Mouse (Mus musculus) hindbrain, embryonic 16.5 days (tissue): Measurements from ENCODE around the gene Galk2. TPM values are rescaled to one million over a fixed set of nuclear protein-coding genes. Genes with fewer than 3 reads are reported as not detected.
A peak's percentile ranks its signal among the peaks of the same experiment; 100 is the strongest.

Source experiments
- ATAC-seq: fragments of 200-750 bp; cut with Nextera tagmentation; 2 replicates; pipeline ENCODE4 v1.8.0; 2017; ENCODE audit warnings: moderate TSS enrichment, moderate library complexity
- H3K27ac ChIP-seq: fragments of 300-500 bp; sonication (generic); 2 replicates; pipeline ENCODE4 v1.5.1; 2014; ENCODE audit warnings: low read depth, mild to moderate bottlenecking, control low read depth, low read length, moderate library complexity
- H3K27me3 ChIP-seq: fragments of 300-500 bp; sonication (generic); replicated peaks from 2 replicates; pipeline ENCODE4 v1.6.1; 2014; ENCODE audit warnings: low read length; ENCODE audit not compliant: control insufficient read depth, insufficient read depth
- H3K36me3 ChIP-seq: fragments of 300-500 bp; sonication (generic); 2 replicates; pipeline ENCODE4 v1.6.1; 2014; ENCODE audit warnings: mild to moderate bottlenecking, low read length, moderate library complexity, mixed read lengths; ENCODE audit not compliant: control insufficient read depth, insufficient read depth
- H3K4me1 ChIP-seq: fragments of 300-500 bp; sonication (generic); 2 replicates; pipeline ENCODE4 v1.6.1; 2014; ENCODE audit warnings: low read depth, low read length; ENCODE audit not compliant: control insufficient read depth, insufficient read depth
- H3K4me2 ChIP-seq: fragments of 300-500 bp; sonication (generic); 2 replicates; pipeline ENCODE4 v1.6.1; 2014; ENCODE audit warnings: mild to moderate bottlenecking, low read length, control low read depth, moderate library complexity
- H3K4me3 ChIP-seq: fragments of 300-500 bp; sonication (generic); 2 replicates; pipeline ENCODE4 v1.5.1; 2014; ENCODE audit warnings: mild to moderate bottlenecking, low read length, control low read depth, moderate library complexity
- H3K9ac ChIP-seq: fragments of 300-500 bp; sonication (generic); 2 replicates; pipeline ENCODE4 v1.6.1; 2014; ENCODE audit warnings: low read depth, mild to moderate bottlenecking, control low read depth, low read length, moderate library complexity
- H3K9me3 ChIP-seq: fragments of 300-500 bp; sonication (generic); 2 replicates; pipeline ENCODE4 v1.6.1; 2014; ENCODE audit warnings: mild to moderate bottlenecking, low read length, moderate library complexity; ENCODE audit not compliant: control insufficient read depth
- WGBS: fragments of 180-500 bp; shearing (Covaris S2); extraction: QIAGEN DNeasy Blood & Tissue Kit; methylation state at CpG from one replicate; pipeline ENCODE4 v1.1.7; 2014; 5-methylcytosine and 5-hydroxymethylcytosine counted together
- polyA plus RNA-seq: library from polyadenylated mRNA; unstranded; fragments of >200 nt; fragmentation: Nextera tagmentation; extraction: Ambion mirVana; gene quantifications from 2 replicates; pipeline ENCODE4 v1.2.1, GENCODE M21; 2015

Galk2 gene
- polyA plus RNA-seq, 1 experiment from 2014 or later: 35.1 TPM

DNA sequence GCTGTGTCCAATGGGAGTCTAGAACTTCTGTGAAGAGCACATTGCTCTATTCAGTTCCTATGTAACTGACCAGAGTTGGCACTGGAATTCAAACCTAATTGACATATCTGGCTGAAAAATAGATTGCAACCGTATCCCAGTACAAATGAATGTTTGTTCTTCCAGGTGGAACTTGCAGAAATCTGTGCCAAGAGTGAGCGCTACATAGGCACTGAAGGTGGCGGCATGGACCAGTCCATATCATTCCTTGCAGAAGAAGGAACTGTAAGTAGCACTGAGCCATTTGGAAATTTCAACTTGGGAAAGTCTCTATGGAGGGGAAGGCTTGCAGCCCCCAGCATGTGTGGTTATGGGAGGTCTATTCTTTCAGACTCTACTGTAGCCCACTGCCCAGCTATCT lies 70.5 kb downstream of the Galk2 start:
- Histone ChIP-seq H3K9me3 (no peaks in the 10 kb centered on the region), H3K4me3 (no peak overlapping the region), H3K27ac (no peak overlapping the region), H3K4me1 (no peaks in the 10 kb centered on the region), H3K27me3 (no peaks in the 10 kb centered on the region), H3K9ac (no peak overlapping the region), H3K36me3 (no peaks in the 10 kb centered on the region; the same call in 1 of the 2 replicates), H3K4me2 (no peak overlapping the region)
- WGBS: 88% methylated on average over 3 of the region's 3 CpGs
- ATAC-seq: no peak

DNA sequence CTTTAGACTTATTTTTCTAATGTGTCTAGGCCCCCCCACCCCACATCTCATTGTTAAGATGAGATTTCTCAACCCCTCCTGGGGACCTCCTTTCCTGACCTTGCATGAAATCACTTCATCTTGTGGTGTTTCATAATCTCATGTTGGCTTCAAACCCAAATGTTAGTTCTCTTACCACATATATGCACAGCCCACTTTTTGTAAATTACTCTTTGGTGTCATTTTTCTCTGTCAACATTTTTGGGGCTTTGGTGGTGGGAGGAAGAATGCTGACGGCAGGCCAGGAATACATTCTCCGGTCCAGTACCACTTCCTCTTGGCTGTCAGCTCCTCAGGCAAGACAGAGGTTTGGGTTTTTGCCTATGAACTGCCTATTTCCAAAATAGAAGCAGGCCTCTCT lies 71.0 kb downstream of the Galk2 start:
- Histone ChIP-seq H3K27ac (no peak overlapping the region), H3K9me3 (no peaks in the 10 kb centered on the region), H3K27me3 (no peaks in the 10 kb centered on the region), H3K4me3 (no peak overlapping the region), H3K4me1 (no peaks in the 10 kb centered on the region), H3K4me2 (no peak overlapping the region), H3K36me3 (no peaks in the 10 kb centered on the region; the same call in 1 of the 2 replicates), H3K9ac (no peak overlapping the region)
- WGBS: 81% methylated on average over 2 of the region's 2 CpGs
- ATAC-seq: no peak

- no peaks in the 10 kb centered on the region; the same call in 1 of the 2 replicates for H3K36me3 ChIP-seq
- no peak overlapping the region for H3K9ac ChIP-seq
- H3K4me2 ChIP-seq: no peak overlapping the region
- no peaks in the 10 kb centered on the region for H3K27me3 ChIP-seq
- H3K27ac ChIP-seq: no peak overlapping the region
- no peak overlapping the region for H3K4me3 ChIP-seq
- H3K9me3 ChIP-seq: no peaks in the 10 kb centered on the region
- no peaks in the 10 kb centered on the region for H3K4me1 ChIP-seq
- 55% methylated on average over 5 of the region's 5 CpGs for WGBS
- no peak for ATAC-seq
These were observed 72.3 kb downstream of the Galk2 start for GRCm38 (mm10) chr2:125931193-125931592.

- Histone ChIP-seq H3K36me3 (no peaks in the 10 kb centered on the region; the same call in 1 of the 2 replicates), H3K4me3 (no peak overlapping the region), H3K9ac (no peak overlapping the region), H3K27ac (no peak overlapping the region), H3K4me2 (no peak overlapping the region), H3K9me3 (no peaks in the 10 kb centered on the region), H3K27me3 (no peaks in the 10 kb centered on the region), H3K4me1 (no peaks in the 10 kb centered on the region)
- ATAC-seq: no peak
These were observed 73.8 kb downstream of the Galk2 start for GRCm38 (mm10) chr2:125932734-125933133.

GRCm38 (mm10) chr2:125933977-125934376 lies 75.1 kb downstream of the Galk2 start:
- no peak for ATAC-seq
- no peak overlapping the region for H3K9ac ChIP-seq
- no peaks in the 10 kb centered on the region; the same call in 1 of the 2 replicates for H3K36me3 ChIP-seq
- 72% methylated on average over 3 of the region's 3 CpGs for WGBS
- no peaks in the 10 kb centered on the region for H3K4me1 ChIP-seq
- H3K9me3 ChIP-seq: no peaks in the 10 kb centered on the region
- H3K4me2 ChIP-seq: no peak overlapping the region
- H3K27me3 ChIP-seq: no peaks in the 10 kb centered on the region
- no peak overlapping the region for H3K27ac ChIP-seq
- no peak overlapping the region for H3K4me3 ChIP-seq

DNA sequence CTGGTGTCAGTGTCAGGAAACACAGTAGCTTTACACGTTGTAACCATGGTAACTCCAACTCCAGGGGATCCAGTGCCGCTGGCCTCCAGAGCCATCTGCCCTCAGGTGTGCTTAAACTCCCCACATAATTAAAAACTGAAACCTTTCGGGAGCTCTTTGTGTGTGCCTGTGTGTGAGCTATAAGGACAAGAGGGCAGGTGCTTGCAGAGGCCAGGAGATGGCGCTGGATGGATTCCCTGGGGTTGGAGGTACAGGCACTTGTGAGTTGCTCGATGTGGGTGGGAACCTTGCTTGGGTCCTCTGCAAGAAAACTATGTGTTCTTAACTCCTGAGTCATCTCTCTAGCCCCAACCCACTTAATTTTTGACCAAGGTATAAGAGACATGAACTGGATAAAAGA lies 77.5 kb downstream of the Galk2 start:
- Histone ChIP-seq H3K36me3 (no peaks in the 10 kb centered on the region; the same call in 1 of the 2 replicates), H3K4me3 (no peak overlapping the region), H3K27me3 (no peaks in the 10 kb centered on the region), H3K4me1 (no peaks in the 10 kb centered on the region), H3K9ac (no peak overlapping the region), H3K4me2 (no peak overlapping the region), H3K27ac (no peak overlapping the region), H3K9me3 (no peaks in the 10 kb centered on the region)
- no peak for ATAC-seq
- WGBS: 55% methylated on average over 5 of the region's 5 CpGs

- no peak overlapping the region for H3K4me3 ChIP-seq
- no peak overlapping the region for H3K27ac ChIP-seq
- no peaks in the 10 kb centered on the region; the same call in 1 of the 2 replicates for H3K9me3 ChIP-seq
- H3K4me2 ChIP-seq: no peak overlapping the region
- H3K36me3 ChIP-seq: no peaks in the 10 kb centered on the region; the same call in 1 of the 2 replicates
- 82% methylated on average over 6 of the region's 6 CpGs for WGBS
- no peak overlapping the region for H3K9ac ChIP-seq
- ATAC-seq: 0 out of 2 replicates have a peak, but pooled peaks have one; percentile 37
- H3K4me1 ChIP-seq: no peaks in the 10 kb centered on the region
- no peaks in the 10 kb centered on the region for H3K27me3 ChIP-seq
These were observed 80.2 kb downstream of the Galk2 start for GRCm38 (mm10) chr2:125938993-125939642.

DNA sequence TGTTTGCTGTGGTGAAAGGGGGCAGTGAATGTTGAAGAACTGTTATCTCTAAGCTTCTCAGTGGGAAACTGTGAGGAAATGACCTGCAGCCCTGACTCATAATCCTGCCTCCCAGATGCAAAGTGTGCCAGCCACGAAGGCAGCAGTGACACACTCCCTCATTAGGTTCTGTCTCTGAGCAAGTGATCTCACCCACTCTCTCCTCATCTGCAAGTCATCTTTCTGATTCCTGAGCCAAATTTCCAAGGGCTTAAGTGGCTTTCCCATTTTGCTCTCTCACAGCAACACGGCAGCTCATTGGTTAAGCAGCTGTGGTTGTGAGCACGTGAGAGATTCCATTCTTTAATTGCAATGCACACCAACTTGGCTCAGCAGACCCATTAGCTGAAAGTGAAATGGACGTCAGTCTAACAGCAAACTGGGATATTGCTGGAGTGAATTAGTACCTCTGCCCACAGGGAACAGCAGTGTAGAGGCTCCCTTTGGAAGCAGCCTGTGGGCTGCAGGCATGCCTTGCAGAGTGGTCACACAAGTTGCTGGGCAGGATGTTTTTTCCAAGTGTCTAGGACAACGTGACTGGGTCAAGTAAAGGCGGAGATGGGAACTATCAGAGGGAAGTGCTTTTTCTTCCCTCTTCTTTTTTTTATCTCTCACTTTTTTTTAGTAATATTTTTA lies 82.3 kb downstream of the Galk2 start:
- WGBS: 71% methylated on average over 6 of the region's 6 CpGs
- Histone ChIP-seq H3K27ac (no peak overlapping the region), H3K4me1 (no peaks in the 10 kb centered on the region), H3K4me3 (no peak overlapping the region), H3K36me3 (no peaks in the 10 kb centered on the region; the same call in 1 of the 2 replicates), H3K9me3 (no peaks in the 10 kb centered on the region; the same call in 1 of the 2 replicates), H3K4me2 (no peak overlapping the region), H3K9ac (no peak overlapping the region), H3K27me3 (no peaks in the 10 kb centered on the region)
- ATAC-seq: no peak

DNA sequence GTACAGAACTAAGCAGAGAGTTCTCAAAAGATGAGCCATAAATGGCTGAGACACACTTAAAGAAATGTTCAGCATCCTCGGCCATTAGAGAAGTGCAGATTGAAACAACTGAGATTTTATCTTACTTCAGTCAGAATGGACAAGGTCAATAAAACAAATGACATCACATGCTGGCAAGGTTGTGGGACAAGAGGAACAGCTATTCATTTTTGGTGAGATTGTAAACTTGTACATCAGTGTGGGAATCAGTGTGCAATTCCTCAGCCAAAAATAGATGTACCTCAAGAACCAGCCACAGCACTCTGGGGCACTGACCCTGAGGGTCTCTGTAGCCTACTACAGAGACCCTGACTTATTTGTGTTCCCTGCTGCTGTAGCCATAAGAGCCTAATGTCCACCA lies 84.4 kb downstream of the Galk2 start:
- 90% methylated on average over 1 of the region's 1 CpGs for WGBS
- H3K27ac ChIP-seq: no peak overlapping the region
- no peak for ATAC-seq
- no peak overlapping the region for H3K4me3 ChIP-seq
- no peaks in the 10 kb centered on the region for H3K36me3 ChIP-seq
- no peaks in the 10 kb centered on the region; the same call in 1 of the 2 replicates for H3K9me3 ChIP-seq
- no peak overlapping the region for H3K4me2 ChIP-seq
- H3K9ac ChIP-seq: no peak overlapping the region
- no peaks in the 10 kb centered on the region for H3K4me1 ChIP-seq
- no peaks in the 10 kb centered on the region for H3K27me3 ChIP-seq
